Mouse (Mus musculus): ENCODE data around the gene Golga3. TPM values are rescaled to one million over a fixed set of nuclear protein-coding genes. Genes with fewer than 3 reads are reported as not detected.
A peak's percentile ranks its signal among the peaks of the same experiment; 100 is the strongest.

The Golga3 gene
- polyA plus RNA-seq (2016; fragmentation: Nextera tagmentation; extraction: Ambion mirVana) = 16.4 and 18.3 TPM in 2 replicates

DNA sequence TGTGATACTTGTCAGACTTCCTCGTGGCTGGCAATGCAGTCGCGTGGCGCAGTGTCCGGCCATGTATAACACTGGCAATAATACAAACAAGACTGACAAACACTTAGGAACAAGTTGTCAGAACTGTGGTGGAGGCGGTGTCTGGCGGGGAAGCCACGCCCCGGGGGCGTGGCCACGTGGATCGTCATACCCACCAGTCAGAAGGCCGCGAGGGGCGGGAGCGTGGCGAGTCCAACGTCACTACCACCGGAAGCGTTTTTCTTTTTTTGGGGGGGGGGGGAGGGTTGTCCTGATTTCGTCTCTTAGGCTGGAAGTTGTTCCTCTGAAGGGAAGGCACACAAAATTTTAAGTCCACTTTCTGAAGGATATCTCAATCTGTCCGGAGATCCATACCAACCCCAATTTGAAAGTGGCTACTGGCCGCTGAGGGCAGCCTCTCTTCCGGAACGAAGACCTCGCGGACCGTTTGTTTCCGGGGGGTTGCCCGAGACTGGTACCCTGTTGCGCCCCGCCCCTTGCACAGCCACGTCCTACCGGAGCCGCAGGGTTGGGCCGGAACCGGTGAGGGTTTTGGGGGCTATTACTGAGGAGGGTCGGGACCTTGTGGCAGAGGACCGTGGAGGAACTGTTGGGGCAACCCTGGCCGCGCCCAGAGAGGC, at the start of gene Golga3:
Gene Golga3 (plus strand): TSS at position 340 of the 659 bp plus-strand sequence.
- DNase-seq (ENCODE audit: low spot score) = peak; percentile 90
- Histone ChIP-seq H3K27me3 (ENCODE audit: low read depth, poor library complexity, severe bottlenecking) (no peaks in the 10 kb centered on the region), H3K4me1 (peaks cover 15% of the 10 kb centered on the region), H3K9me3 (replicated peaks) (no peaks in the 10 kb centered on the region), H3K4me3 (peak within 1 kb of the TSS; percentile 77), H3K27ac (replicated peaks) (peak within 1 kb of the TSS; percentile 92), H3K36me3 (peaks cover 8% of the 10 kb centered on the region)
- under 1% methylated on average over 41 of the region's 41 CpGs for WGBS

DNA sequence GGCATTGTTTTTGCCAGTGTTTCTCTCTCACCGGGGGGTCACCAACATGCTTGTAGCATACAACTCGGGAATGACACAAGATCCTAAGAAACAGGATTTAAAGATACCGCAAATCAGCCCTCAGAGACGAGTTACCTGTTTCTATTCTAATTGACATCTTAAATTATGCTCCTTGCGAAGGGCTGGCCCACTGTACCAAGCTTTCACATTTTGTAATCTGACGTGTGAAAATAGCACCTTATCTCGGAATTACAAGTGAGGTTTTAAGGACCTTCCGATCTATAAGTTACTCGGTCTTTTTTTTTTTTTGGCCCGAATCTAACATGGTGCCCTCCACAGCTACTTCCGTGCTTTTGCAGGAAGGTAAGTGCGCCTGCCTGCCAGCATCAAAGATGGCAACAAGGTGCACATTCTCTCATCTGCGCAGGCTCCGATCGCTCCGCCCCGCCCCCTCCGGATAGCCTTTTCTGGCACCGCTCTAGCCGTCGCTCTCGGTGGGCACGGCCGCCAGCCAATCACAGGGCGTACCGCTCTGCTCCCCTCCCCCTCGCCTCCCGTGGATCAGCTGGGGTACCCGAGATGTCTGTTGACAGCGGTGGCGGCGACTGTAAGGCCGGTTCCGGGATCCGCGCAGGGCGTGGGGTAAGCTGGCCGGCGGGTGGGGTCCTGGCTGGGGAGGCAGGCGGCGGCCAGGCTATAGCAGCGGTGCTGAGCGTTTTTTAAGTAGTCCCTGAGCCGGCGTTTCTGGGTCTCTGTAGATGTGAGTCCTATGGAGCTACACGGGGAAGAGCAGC, 41.0 kb upstream of the Golga3 start, which contains the start of gene Chfr:
Gene Chfr (plus strand): TSS at position 550 of the 794 bp plus-strand sequence.
- peak within 1 kb of the TSS; percentile 82 for H3K27ac ChIP-seq (replicated peaks)
- no peaks in the 10 kb centered on the region for H3K27me3 ChIP-seq (ENCODE audit: low read depth, poor library complexity, severe bottlenecking)
- peak within 1 kb of the TSS; percentile 70 for H3K4me3 ChIP-seq
- H3K36me3 ChIP-seq = peaks cover 25% of the 10 kb centered on the region
- peak; percentile 99 for DNase-seq (ENCODE audit: low spot score)
- WGBS = 3% methylated on average over 46 of the region's 46 CpGs
- H3K9me3 ChIP-seq (replicated peaks) = peaks cover 6% of the 10 kb centered on the region; the same call in 1 of the 2 replicates
- H3K4me1 ChIP-seq = peaks cover 7% of the 10 kb centered on the region

DNA sequence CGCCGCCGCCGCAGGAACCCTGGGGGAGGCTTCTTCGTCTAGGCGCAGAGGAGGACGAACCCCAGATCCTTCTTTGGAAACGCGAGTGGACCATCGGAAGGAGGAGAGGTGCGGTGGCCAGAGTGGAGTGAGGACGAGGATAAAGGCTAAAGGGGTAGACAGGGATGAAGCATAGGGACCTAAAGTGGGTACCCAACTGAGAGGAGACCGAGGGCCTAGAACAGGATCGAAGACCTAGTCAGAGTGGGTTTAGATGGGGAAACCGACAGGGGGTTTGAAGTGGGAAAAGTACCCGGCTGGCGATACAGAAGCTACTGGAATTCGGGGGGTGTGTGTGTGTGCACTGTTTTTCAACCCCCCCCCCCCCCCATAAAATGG, 40.4 kb upstream of the Golga3 start:
- H3K27ac ChIP-seq (replicated peaks) = peak overlapping the region; percentile 82
- peaks cover 7% of the 10 kb centered on the region for H3K4me1 ChIP-seq
- peaks cover 3% of the 10 kb centered on the region; the same call in 1 of the 2 replicates for H3K9me3 ChIP-seq (replicated peaks)
- WGBS = 7% methylated on average over 18 of the region's 18 CpGs
- peaks cover 24% of the 10 kb centered on the region for H3K36me3 ChIP-seq
- H3K4me3 ChIP-seq = peak overlapping the region; percentile 70
- DNase-seq (ENCODE audit: low spot score) = no peak
- no peaks in the 10 kb centered on the region for H3K27me3 ChIP-seq (ENCODE audit: low read depth, poor library complexity, severe bottlenecking)

DNA sequence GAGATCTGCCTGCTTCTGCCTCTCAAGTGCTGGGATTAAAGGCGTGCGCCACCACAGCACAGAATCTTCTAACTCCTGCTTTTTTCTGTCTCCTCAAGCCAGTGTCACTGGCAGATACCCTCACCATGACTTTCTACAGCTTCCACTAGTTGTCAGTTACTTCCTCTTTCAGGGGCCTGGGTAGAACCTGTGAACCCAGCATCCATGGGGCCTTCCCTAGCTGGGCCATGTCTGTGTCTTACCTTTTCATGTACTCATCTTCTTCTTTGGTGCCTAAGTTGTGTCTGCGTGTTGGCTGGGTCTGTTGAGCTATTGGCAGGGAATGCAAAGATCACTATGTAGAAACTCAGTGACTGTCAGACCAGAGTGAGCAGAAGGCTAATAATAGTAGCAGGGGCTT, 38.7 kb upstream of the Golga3 start:
- no peaks in the 10 kb centered on the region for H3K27me3 ChIP-seq (ENCODE audit: low read depth, poor library complexity, severe bottlenecking)
- 93% methylated on average over 3 of the region's 3 CpGs for WGBS
- peaks cover 7% of the 10 kb centered on the region for H3K4me1 ChIP-seq
- H3K27ac ChIP-seq (replicated peaks) = no peak overlapping the region
- no peak for DNase-seq (ENCODE audit: low spot score)
- no peaks in the 10 kb centered on the region; the same call in 1 of the 2 replicates for H3K9me3 ChIP-seq (replicated peaks)
- peaks cover 35% of the 10 kb centered on the region for H3K36me3 ChIP-seq
- H3K4me3 ChIP-seq = no peak overlapping the region

DNA sequence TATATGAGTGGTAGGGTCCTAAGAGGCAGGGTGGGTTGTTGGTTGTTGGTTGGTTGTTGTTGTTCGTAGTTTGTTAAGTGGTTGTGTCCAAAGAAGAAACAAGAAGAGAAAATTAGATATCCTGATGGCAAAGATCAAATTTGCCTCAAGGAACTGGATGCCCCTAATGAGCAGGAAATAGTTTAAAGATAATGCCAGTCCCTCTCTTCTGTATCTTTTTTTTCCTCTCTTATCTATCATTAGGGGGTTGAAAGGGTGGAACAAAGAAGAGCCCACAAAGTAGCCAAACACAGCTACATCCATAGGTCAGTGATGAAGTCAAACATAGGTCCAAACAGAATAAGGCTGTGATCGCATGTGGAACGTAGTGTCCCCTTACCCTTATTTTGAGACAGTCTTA, 37.2 kb upstream of the Golga3 start:
- Histone ChIP-seq H3K36me3 (peaks cover 49% of the 10 kb centered on the region), H3K27ac (replicated peaks) (no peak overlapping the region), H3K4me1 (peaks cover 7% of the 10 kb centered on the region), H3K27me3 (ENCODE audit: low read depth, poor library complexity, severe bottlenecking) (no peaks in the 10 kb centered on the region), H3K9me3 (replicated peaks) (no peaks in the 10 kb centered on the region), H3K4me3 (no peak overlapping the region)
- 97% methylated on average over 3 of the region's 3 CpGs for WGBS
- DNase-seq (ENCODE audit: low spot score) = no peak

DNA sequence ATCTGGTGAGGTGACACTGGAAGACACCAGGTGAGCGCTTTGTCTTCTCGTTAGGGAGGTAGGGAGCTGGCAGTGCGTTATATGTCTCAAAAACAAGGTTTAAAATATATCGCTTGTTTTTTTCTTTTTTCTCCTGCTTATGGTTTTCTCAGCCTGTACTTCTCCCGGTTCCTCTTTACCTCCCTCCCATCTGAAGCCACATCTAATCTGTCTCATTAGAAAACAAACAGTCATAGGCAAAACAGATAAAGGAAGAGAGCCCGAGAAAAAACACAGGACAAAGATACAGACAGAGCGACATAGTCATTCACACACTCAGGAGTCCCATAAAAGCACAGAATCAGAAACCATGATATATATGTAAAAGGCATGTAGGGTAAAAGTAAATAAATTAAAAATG, 36.1 kb upstream of the Golga3 start:
- H3K27ac ChIP-seq (replicated peaks) = no peak overlapping the region
- H3K27me3 ChIP-seq (ENCODE audit: low read depth, poor library complexity, severe bottlenecking) = no peaks in the 10 kb centered on the region
- no peak for DNase-seq (ENCODE audit: low spot score)
- WGBS = 96% methylated on average over 7 of the region's 7 CpGs
- no peaks in the 10 kb centered on the region for H3K9me3 ChIP-seq (replicated peaks)
- H3K4me3 ChIP-seq = no peak overlapping the region
- H3K4me1 ChIP-seq = peaks cover 7% of the 10 kb centered on the region
- peaks cover 60% of the 10 kb centered on the region for H3K36me3 ChIP-seq

DNA sequence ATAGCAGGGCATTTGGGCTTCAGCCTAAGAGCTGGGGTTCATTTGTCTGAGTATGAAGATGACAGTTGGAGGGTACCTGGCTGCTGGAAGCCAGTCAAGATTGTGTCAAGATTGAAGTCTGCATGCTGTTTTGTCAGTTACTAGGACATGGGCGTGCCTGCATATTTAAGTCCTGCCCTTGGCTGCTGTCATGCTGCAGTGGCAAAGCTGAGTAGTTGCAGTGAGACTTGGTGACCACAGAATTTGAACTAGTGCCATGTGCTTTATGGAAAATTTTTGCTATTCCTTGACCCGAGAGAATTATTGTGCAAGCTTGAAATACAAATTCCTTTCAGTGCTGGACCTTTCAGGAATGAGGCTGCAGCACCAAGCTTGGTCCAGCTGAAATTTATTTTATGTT, 34.2 kb upstream of the Golga3 start:
- 93% methylated on average over 2 of the region's 2 CpGs for WGBS
- DNase-seq (ENCODE audit: low spot score) = no peak
- H3K27me3 ChIP-seq (ENCODE audit: low read depth, poor library complexity, severe bottlenecking) = no peaks in the 10 kb centered on the region
- H3K27ac ChIP-seq (replicated peaks) = no peak overlapping the region
- H3K4me3 ChIP-seq = no peak overlapping the region
- peaks cover 79% of the 10 kb centered on the region for H3K36me3 ChIP-seq
- no peaks in the 10 kb centered on the region for H3K9me3 ChIP-seq (replicated peaks)
- H3K4me1 ChIP-seq = no peaks in the 10 kb centered on the region

DNA sequence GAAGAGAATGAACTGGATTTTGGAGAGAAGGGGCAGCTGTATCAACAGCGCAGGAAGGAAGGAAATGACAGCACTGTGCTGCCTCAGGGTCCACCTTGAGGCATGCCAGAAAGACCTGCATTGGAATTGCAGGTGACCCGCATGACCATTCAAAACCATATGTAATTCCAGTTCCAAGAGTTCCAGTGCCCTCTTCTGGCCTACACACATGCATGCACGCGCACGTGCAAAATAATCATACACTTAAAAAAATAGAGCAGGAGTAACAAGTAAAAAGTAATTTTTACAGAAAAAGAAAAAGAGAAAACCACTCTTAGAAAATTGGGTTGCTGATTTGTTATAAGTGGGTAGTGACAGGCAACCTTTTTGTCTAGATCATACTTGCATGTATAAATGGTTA, 33.5 kb upstream of the Golga3 start:
- no peaks in the 10 kb centered on the region for H3K9me3 ChIP-seq (replicated peaks)
- H3K36me3 ChIP-seq = peaks cover 82% of the 10 kb centered on the region
- no peak overlapping the region for H3K4me3 ChIP-seq
- no peak for DNase-seq (ENCODE audit: low spot score)
- 91% methylated on average over 5 of the region's 5 CpGs for WGBS
- no peaks in the 10 kb centered on the region for H3K27me3 ChIP-seq (ENCODE audit: low read depth, poor library complexity, severe bottlenecking)
- H3K27ac ChIP-seq (replicated peaks) = no peak overlapping the region
- no peaks in the 10 kb centered on the region for H3K4me1 ChIP-seq

DNA sequence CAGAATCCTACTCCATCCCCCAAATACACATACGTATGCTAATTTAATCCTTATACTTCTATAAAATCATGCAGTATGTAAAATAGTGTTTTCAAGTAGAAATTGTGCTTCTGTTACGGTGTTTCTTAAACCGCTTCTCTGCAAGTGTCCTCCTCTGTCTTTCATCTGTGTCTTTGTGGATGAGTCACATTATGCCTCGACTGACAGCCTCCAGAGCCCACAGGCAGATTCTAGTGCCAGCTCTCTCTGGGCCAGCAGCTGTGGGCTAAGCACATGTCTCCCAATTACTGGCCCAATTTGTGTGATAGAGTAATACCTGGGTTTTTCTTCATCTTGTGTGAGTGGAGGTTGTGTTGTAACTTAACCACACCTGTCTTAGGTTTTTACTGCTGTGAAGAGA, 7.1 kb upstream of the Golga3 start:
- H3K27ac ChIP-seq (replicated peaks) = no peak overlapping the region
- no peaks in the 10 kb centered on the region for H3K9me3 ChIP-seq (replicated peaks)
- no peak for DNase-seq (ENCODE audit: low spot score)
- no peaks in the 10 kb centered on the region for H3K27me3 ChIP-seq (ENCODE audit: low read depth, poor library complexity, severe bottlenecking)
- peaks cover 71% of the 10 kb centered on the region for H3K36me3 ChIP-seq
- H3K4me3 ChIP-seq = no peak overlapping the region
- 96% methylated on average over 4 of the region's 4 CpGs for WGBS
- no peaks in the 10 kb centered on the region for H3K4me1 ChIP-seq

DNA sequence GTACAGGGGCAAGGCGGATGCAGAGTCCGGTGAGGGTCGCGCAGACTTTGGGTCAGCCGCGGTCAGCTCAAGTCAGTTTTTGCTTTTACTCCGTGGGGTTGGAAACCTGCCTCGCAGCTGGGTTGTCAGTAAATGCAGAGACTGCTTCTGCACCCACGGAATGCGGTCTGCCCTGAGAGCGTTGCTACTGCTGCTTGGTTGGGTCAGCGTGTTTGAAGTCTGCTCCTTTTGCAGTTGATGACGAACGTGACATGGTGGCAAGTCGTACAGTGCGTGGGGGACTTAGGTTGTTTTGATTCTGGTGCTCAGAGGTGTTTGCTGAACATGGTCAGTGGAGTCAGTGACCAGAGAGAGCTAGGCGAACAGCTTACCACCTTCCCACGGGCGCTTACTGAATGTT, 520 bp downstream of the Golga3 start:
- Histone ChIP-seq H3K36me3 (peaks cover 10% of the 10 kb centered on the region), H3K4me3 (peak overlapping the region; percentile 77), H3K27ac (replicated peaks) (peak overlapping the region; percentile 92), H3K9me3 (replicated peaks) (no peaks in the 10 kb centered on the region), H3K4me1 (peaks cover 15% of the 10 kb centered on the region), H3K27me3 (ENCODE audit: low read depth, poor library complexity, severe bottlenecking) (no peaks in the 10 kb centered on the region)
- WGBS = 5% methylated on average over 19 of the region's 19 CpGs
- no peak for DNase-seq (ENCODE audit: low spot score)

DNA sequence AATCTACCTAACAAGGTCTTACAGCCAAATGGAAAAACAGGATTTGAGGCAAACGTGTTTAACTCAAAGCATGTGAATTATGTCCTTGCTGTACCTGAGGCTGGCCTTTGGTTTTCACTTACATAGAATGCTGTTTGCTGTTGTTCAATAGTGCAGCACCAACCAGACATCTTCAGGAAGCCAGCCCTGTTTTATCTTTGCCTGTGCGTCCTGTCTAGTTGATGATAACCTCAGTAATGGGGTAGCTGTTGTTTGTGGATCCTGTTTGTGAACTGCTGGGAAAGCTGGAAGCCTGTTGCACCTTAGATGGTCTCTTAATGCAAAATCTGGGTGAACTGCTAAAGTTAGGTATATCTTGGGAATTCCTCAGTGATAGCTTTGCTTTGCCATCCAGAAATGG, 2.1 kb downstream of the Golga3 start:
- Histone ChIP-seq H3K9me3 (replicated peaks) (no peaks in the 10 kb centered on the region), H3K27me3 (ENCODE audit: low read depth, poor library complexity, severe bottlenecking) (no peaks in the 10 kb centered on the region), H3K36me3 (peaks cover 20% of the 10 kb centered on the region), H3K4me1 (peaks cover 15% of the 10 kb centered on the region), H3K27ac (replicated peaks) (no peak overlapping the region), H3K4me3 (no peak overlapping the region)
- no peak for DNase-seq (ENCODE audit: low spot score)
- 84% methylated on average over 2 of the region's 2 CpGs for WGBS

DNA sequence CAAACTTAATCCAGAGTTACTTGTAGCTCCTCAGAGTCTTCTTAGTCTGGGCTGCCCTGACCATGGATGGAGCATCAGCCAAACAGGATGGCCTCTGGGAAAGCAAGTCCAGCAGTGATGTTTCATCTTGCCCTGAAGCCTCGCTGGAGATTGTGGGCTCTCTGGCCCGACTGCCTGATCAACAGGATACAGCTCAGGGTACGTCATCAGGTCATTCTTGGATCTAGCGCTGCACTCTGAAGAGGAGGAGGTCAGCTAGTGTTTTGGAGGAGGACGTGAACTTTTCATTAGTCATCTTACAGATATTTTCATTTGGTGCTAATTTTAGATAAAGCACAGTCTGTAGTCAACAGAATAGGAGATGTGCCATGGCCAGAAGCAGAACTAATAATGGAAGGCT, 5.2 kb downstream of the Golga3 start:
- Histone ChIP-seq H3K27me3 (ENCODE audit: low read depth, poor library complexity, severe bottlenecking) (no peaks in the 10 kb centered on the region), H3K4me1 (peaks cover 12% of the 10 kb centered on the region), H3K36me3 (peaks cover 48% of the 10 kb centered on the region), H3K9me3 (replicated peaks) (no peaks in the 10 kb centered on the region), H3K27ac (replicated peaks) (no peak overlapping the region), H3K4me3 (no peak overlapping the region)
- DNase-seq (ENCODE audit: low spot score) = no peak
- WGBS = 91% methylated on average over 5 of the region's 5 CpGs

Data from midbrain, embryonic 10.5 days (tissue).